Mouse (Mus musculus): ENCODE data around the gene Cgnl1. TPM values are rescaled to one million over a fixed set of nuclear protein-coding genes. Genes with fewer than 3 reads are reported as not detected.

Cgnl1 gene
- polyA plus RNA-seq, 1 experiment from 2014 or later: 2.2 TPM

- no peak overlapping the region for H3K27ac ChIP-seq (ENCODE audit: low read depth)
- no peak for ATAC-seq
Observed at GRCm38 (mm10) chr9:71676988-71677688, 94.3 kb downstream of the Cgnl1 start.

GRCm38 (mm10) chr9:71675799-71676414 is 95.5 kb downstream of the Cgnl1 start:
- Histone ChIP-seq H3K36me3 (replicated peaks; ENCODE audit: insufficient read depth, low read length) (no peaks in the 10 kb centered on the region), H3K9ac (replicated peaks) (no peak overlapping the region), H3K4me2 (ENCODE audit: low read depth, low read length) (no peak overlapping the region), H3K27ac (ENCODE audit: low read depth) (no peak overlapping the region), H3K27me3 (ENCODE audit: insufficient read depth, low read length) (no peaks in the 10 kb centered on the region), H3K4me1 (ENCODE audit: insufficient read depth) (peaks cover 6% of the 10 kb centered on the region; the same call in 1 of the 2 replicates), H3K9me3 (ENCODE audit: low read length) (no peaks in the 10 kb centered on the region), H3K4me3 (ENCODE audit: low read depth, low read length) (no peak overlapping the region)
- DNase-seq: no peak
- WGBS (ENCODE audit: insufficient replicate concordance): 65% methylated on average over 3 of the region's 3 CpGs
- no peak for TF ChIP-seq EP300 (IDR thresholded peaks at IDR 0.05; ENCODE audit: low read depth)
- no peak for TF ChIP-seq CTCF (IDR thresholded peaks at IDR 0.05; ENCODE audit: low read depth)
- ATAC-seq: no peak

More at GRCm38 (mm10) chr9:71676988-71677688, 94.3 kb downstream of the Cgnl1 start:
- no peaks in the 10 kb centered on the region for H3K27me3 ChIP-seq (ENCODE audit: insufficient read depth, low read length)
- no peak for DNase-seq
- no peak overlapping the region for H3K4me2 ChIP-seq (ENCODE audit: low read depth, low read length)
- H3K9me3 ChIP-seq (ENCODE audit: low read length): no peaks in the 10 kb centered on the region
- 44% methylated on average over 5 of the region's 5 CpGs for WGBS (ENCODE audit: insufficient replicate concordance)
- H3K4me3 ChIP-seq (ENCODE audit: low read depth, low read length): no peak overlapping the region
- H3K4me1 ChIP-seq (ENCODE audit: insufficient read depth): peaks cover 6% of the 10 kb centered on the region; the same call in 1 of the 2 replicates
- no peak for TF ChIP-seq CTCF (IDR thresholded peaks at IDR 0.05; ENCODE audit: low read depth)
- TF ChIP-seq EP300 (IDR thresholded peaks at IDR 0.05; ENCODE audit: low read depth): no peak
- H3K9ac ChIP-seq (replicated peaks): no peak overlapping the region
- H3K36me3 ChIP-seq (replicated peaks; ENCODE audit: insufficient read depth, low read length): no peaks in the 10 kb centered on the region

GRCm38 (mm10) chr9:71675216-71675615 is 96.2 kb downstream of the Cgnl1 start:
- Histone ChIP-seq H3K27me3 (ENCODE audit: insufficient read depth, low read length) (no peaks in the 10 kb centered on the region), H3K4me2 (ENCODE audit: low read depth, low read length) (no peak overlapping the region), H3K4me3 (ENCODE audit: low read depth, low read length) (no peak overlapping the region), H3K4me1 (ENCODE audit: insufficient read depth) (peaks cover 8% of the 10 kb centered on the region; the same call in 1 of the 2 replicates), H3K27ac (ENCODE audit: low read depth) (no peak overlapping the region), H3K36me3 (replicated peaks; ENCODE audit: insufficient read depth, low read length) (no peaks in the 10 kb centered on the region), H3K9me3 (ENCODE audit: low read length) (no peaks in the 10 kb centered on the region), H3K9ac (replicated peaks) (no peak overlapping the region)
- TF ChIP-seq CTCF (IDR thresholded peaks at IDR 0.05; ENCODE audit: low read depth) (no peak), EP300 (IDR thresholded peaks at IDR 0.05; ENCODE audit: low read depth) (no peak)
- 87% methylated on average over 2 of the region's 2 CpGs for WGBS (ENCODE audit: insufficient replicate concordance)
- no peak for DNase-seq
- no peak for ATAC-seq

GRCm38 (mm10) chr9:71674476-71674875 is 96.9 kb downstream of the Cgnl1 start:
- H3K4me1 ChIP-seq (ENCODE audit: insufficient read depth): peaks cover 10% of the 10 kb centered on the region; the same call in 1 of the 2 replicates
- H3K27me3 ChIP-seq (ENCODE audit: insufficient read depth, low read length): no peaks in the 10 kb centered on the region
- no peak overlapping the region for H3K27ac ChIP-seq (ENCODE audit: low read depth)
- H3K4me3 ChIP-seq (ENCODE audit: low read depth, low read length): no peak overlapping the region
- H3K36me3 ChIP-seq (replicated peaks; ENCODE audit: insufficient read depth, low read length): no peaks in the 10 kb centered on the region
- no peak overlapping the region for H3K4me2 ChIP-seq (ENCODE audit: low read depth, low read length)
- 66% methylated on average over 5 of the region's 5 CpGs for WGBS (ENCODE audit: insufficient replicate concordance)
- ATAC-seq: no peak
- H3K9ac ChIP-seq (replicated peaks): no peak overlapping the region
- TF ChIP-seq CTCF (IDR thresholded peaks at IDR 0.05; ENCODE audit: low read depth) (no peak), EP300 (IDR thresholded peaks at IDR 0.05; ENCODE audit: low read depth) (no peak)
- H3K9me3 ChIP-seq (ENCODE audit: low read length): no peaks in the 10 kb centered on the region
- no peak for DNase-seq

- WGBS (ENCODE audit: insufficient replicate concordance): 83% methylated on average over 4 of the region's 4 CpGs
- no peak for TF ChIP-seq CTCF (IDR thresholded peaks at IDR 0.05; ENCODE audit: low read depth)
- no peak for DNase-seq
Observed at GRCm38 (mm10) chr9:71672495-71672894, 98.9 kb downstream of the Cgnl1 start.

GRCm38 (mm10) chr9:71670677-71671076 is 100.7 kb downstream of the Cgnl1 start:
- peaks cover 13% of the 10 kb centered on the region for H3K4me1 ChIP-seq (ENCODE audit: insufficient read depth)
- H3K27ac ChIP-seq (ENCODE audit: low read depth): no peak overlapping the region
- no peak for TF ChIP-seq EP300 (IDR thresholded peaks at IDR 0.05; ENCODE audit: low read depth)
- TF ChIP-seq CTCF (IDR thresholded peaks at IDR 0.05; ENCODE audit: low read depth): no peak
- H3K4me2 ChIP-seq (ENCODE audit: low read depth, low read length): no peak overlapping the region
- no peaks in the 10 kb centered on the region for H3K27me3 ChIP-seq (ENCODE audit: insufficient read depth, low read length)
- H3K9me3 ChIP-seq (ENCODE audit: low read length): no peaks in the 10 kb centered on the region
- no peak overlapping the region for H3K9ac ChIP-seq (replicated peaks)
- DNase-seq: no peak
- 34% methylated on average over 5 of the region's 5 CpGs for WGBS (ENCODE audit: insufficient replicate concordance)
- no peak overlapping the region for H3K4me3 ChIP-seq (ENCODE audit: low read depth, low read length)
- H3K36me3 ChIP-seq (replicated peaks; ENCODE audit: insufficient read depth, low read length): no peaks in the 10 kb centered on the region
- ATAC-seq: no peak

More at GRCm38 (mm10) chr9:71672495-71672894, 98.9 kb downstream of the Cgnl1 start:
- no peaks in the 10 kb centered on the region for H3K36me3 ChIP-seq (replicated peaks; ENCODE audit: insufficient read depth, low read length)
- no peak overlapping the region for H3K4me2 ChIP-seq (ENCODE audit: low read depth, low read length)
- H3K27ac ChIP-seq (ENCODE audit: low read depth): no peak overlapping the region
- no peak overlapping the region for H3K9ac ChIP-seq (replicated peaks)
- peaks cover 17% of the 10 kb centered on the region for H3K4me1 ChIP-seq (ENCODE audit: insufficient read depth)
- ATAC-seq: no peak
- no peak overlapping the region for H3K4me3 ChIP-seq (ENCODE audit: low read depth, low read length)
- no peaks in the 10 kb centered on the region for H3K9me3 ChIP-seq (ENCODE audit: low read length)
- H3K27me3 ChIP-seq (ENCODE audit: insufficient read depth, low read length): no peaks in the 10 kb centered on the region

Measured in liver, postnatal 0 days (tissue).